Mouse (Mus musculus): ENCODE results near the gene Ppy.

DNA sequence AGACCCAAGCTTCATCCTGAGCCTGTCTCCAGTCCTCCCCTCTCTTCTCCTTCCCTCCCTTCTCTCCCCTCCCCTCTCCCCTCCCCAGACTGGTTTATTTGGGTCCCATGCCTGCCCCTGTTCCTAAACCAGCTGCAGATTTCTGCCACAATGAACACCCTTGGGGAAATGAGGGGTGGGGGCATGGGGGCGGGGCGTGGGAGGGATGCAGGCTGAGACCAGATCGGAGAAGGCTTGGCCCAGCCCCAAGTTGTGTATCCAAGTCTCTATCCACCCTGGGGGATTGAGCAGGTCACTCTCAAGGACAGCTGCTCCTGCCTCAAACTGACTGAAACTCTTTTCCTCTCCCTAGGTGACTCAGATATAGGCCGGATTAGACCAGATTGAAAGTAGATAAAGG, 33.4 kb upstream of the Ppy start:
- no peak for TF ChIP-seq CTCF (IDR thresholded peaks at IDR 0.05; ENCODE audit: extremely low read depth, insufficient read depth, insufficient read length, insufficient replicate concordance)
- no peak for TF ChIP-seq POLR2A (IDR thresholded peaks at IDR 0.05; ENCODE audit: low read depth, low read length)

Measured in spleen, adult 2 months (tissue).